1 mouse cellular context compared by ENCODE assay signal in the genomic region with DNA sequence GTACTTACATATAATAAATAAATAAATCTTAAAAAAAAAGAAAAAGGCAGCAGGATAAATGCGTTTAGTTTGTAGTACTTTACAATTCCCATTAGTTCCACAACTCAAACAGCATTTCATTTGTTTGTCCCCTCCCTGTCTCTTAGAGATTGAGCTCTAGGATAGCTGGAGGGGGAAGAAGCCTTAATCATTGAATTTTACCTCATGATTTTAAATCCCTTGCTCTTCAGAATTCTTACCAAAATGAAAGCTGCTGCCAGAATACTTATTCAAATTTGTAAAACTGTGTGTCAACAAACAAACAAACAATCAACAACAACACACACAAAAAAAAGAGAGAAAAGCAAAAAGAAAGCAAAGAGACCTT.
TF ChIP-seq lines count a peak whose summit lies in the region.

No protein-coding gene starts in this region.

TF ChIP-seq in CH12.LX, 34 proteins besides CTCF, POLR2A, EP300 and RAD21:
- TF ChIP-seq MEF2A (IDR thresholded peaks at IDR 0.05; ENCODE audit: borderline replicate concordance, low read depth, low read length) (no peak), ZNF384 (IDR thresholded peaks at IDR 0.05; ENCODE audit: low read depth, low read length) (peak; percentile 24; the same call in 1 of the 2 replicates)
